Mouse (Mus musculus) liver, embryonic 14 days (tissue): ENCODE measurements around the gene Yif1b. TPM values are rescaled to one million over a fixed set of nuclear protein-coding genes. Genes with fewer than 3 reads are reported as not detected.

Experiments used
- polyA plus RNA-seq: library from polyadenylated mRNA; depleted of rRNA; stranded (reverse); fragments of >200 nt; gene quantifications from 2 replicates; pipeline ENCODE4 v1.2.3, GENCODE M21; 2012; rRNA removed

Gene Yif1b
- polyA plus RNA-seq = 20.9 and 23.8 TPM in 2 replicates

DNA sequence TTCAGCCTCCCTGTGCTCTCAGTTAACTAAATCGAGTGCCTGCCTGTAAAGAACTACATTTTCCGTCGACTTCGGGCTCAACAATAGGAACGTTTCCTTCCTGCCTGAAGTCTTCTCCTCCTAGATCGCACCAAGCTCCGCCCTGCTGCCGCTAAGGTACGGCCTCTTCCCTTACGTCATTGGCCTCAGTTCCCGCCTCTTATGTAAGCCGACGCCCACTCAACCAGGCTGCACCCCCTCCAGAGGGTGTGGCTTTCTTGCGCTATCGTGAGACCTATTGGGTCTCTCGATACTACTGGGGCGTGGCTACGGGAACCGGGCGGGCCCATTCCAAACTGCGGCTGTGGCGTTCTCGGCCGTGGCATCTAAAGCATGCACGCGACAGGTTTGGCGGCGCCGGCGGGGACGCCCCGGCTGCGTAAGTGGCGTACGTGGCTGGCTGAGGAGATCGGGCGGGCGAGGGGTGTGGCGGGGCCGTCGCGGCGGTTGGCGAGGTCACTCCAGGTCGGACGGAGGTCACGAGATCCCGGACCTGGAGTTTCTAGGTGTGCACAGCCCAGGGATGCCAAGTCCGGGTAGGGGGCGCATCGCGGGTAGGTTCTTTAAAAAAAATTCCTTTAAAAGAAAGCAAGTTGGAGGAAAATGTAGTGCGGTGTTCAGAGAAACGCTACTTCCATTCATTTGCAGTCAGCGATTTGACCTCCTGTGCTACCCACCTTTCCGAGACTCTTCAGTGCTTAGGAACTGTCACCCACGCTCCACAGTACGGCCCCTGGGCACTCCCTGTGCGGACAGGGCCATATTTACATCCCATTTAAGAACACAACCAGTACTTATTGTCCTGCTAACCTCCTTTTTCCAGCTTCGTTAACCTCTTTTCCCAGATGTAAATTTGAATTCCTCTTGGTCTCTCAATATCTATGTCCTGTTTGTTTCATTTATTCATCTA lies at the start of gene Yif1b:
TSS of gene Yif1b (plus strand) at position 311 of the 949 bp plus-strand sequence.

DNA sequence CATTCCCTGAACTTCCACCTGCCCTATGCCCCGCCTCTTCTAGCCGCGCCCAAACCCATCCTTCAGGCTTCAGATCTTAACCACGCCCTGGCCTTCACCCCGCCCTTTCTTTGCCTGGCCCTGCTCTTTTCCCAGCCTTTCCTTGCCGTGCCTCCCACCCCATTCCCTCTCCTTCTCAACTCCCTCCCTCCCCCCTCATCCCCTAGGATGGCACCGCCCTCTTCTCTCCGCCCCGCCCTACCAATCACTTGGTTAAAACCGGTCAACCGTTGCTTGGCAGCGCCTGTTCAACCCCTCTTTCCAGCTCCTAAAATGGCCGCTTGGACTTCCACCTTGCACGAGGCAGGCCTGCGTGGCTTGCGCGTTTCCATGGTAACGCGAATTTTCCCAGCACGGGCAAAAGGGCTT lies 24.4 kb upstream of the Yif1b start, which contains the start of gene Catsperg1:
TSS of gene Catsperg1 (minus strand) at position 361 of the 408 bp plus-strand sequence.

DNA sequence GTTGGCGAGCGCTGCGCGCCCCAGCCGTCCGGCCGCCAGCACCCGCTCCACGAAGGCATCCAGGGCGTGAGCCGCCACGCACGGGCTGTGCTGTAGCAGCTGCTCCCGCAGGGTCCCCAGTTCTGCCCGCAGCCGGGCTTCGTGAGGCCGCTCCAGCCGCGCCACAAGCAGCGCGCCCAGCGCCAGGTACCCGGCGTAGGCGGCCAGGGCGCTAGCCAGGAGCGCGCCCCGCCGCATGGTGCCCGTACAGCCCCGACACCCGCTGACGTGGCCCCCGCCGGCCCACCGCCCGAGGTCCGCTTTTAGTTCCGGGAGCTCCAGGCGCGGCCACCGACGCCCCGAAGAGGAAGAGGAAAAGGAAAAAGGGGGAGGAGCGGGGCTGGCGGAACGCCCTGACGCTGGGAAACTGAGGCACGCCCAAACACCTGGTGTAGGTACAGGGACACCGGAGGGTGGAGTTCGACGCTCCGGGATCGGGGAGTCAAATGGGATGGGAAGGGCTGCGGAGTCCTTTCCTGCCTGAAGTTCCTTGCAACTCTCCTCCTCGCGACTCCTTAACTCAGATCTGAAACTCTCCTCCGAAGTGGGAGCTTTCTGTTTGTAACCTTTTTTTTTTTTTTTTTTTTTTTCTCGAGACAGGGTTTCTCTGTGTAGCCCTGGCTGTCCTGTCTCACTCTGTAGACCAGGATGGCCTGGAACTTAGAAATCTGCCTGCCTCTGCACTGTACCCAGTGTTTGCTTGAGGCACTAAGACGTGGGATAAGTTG lies 5.7 kb upstream of the Yif1b start, which contains the start of gene Kcnk6:
TSS of gene Kcnk6 (minus strand) at position 269 of the 767 bp plus-strand sequence.

DNA sequence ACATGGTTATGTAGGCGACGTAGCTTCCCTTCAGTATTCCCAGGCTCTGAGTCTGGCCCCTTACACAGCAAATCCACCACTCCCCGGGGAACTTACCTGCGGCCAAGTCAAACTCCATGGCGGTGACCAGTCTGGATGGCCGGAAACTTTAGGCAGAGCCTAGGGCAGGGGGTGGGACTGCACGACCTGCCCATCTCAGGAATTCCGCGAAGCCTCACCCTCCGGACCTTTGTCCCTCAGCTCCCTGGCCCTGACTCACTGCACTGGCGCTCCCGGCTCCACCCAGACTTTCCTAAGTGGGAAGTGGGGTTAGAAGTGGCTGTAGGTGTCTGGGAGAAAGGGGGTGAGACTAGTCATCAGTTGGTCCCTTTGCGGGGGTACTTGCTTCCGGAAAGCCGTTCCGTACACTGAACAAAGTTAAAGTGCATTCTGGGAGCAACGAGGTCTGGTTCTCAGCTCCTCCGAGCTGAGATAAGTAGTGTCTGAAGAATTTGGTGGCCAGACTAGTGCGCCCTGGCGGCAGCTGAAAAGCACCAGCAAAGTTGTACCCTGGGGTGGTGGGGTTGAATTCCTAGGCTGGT lies 10.2 kb downstream of the Yif1b start, which contains the start of gene 2200002D01Rik:
TSS of gene 2200002D01Rik (minus strand) at position 206 of the 581 bp plus-strand sequence.

DNA sequence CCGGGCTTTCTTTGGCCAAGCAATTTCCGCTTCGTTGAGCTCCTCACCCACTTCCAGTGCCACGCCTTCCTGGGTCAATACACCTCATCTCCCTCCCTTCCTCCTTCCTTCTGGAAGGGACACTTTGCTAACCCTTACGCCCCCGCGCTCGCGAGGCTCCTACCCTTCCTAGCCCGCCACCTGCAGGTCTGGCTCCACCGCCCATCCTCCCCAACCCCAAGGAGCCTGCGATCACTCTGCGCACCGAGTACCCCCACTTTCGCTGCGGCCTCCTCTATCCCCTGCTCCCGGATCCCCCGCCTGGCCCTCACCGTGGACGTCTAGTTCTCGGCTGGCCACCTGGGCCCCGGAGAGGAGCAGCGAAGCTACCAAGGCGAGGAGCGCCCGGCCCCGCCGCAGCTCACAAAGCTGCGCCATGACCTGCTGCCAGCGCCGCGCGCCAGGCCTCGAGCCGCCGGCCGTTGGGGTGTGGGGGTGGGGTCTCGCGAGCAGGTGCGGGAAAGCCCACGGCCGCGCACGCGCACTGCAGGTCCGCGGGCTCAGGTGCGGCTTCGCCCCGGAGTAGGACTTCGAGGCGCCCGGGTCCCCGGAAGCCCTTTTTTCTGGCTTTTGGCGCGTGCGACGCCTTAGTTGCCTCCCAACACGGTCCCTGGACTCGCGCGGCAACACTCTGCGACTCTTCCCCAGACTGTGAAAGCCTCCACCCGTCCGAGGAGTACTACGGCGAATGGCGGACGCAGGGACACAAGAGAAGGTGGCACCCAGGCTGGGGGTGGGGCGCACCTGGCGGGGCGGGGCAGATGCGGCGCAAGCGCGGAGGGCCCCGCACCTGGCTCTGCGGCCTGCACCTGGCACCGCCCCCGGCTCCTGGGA lies 43.3 kb downstream of the Yif1b start, which contains the start of gene Spint2:
TSS of gene Spint2 (minus strand) at position 712 of the 873 bp plus-strand sequence.

DNA sequence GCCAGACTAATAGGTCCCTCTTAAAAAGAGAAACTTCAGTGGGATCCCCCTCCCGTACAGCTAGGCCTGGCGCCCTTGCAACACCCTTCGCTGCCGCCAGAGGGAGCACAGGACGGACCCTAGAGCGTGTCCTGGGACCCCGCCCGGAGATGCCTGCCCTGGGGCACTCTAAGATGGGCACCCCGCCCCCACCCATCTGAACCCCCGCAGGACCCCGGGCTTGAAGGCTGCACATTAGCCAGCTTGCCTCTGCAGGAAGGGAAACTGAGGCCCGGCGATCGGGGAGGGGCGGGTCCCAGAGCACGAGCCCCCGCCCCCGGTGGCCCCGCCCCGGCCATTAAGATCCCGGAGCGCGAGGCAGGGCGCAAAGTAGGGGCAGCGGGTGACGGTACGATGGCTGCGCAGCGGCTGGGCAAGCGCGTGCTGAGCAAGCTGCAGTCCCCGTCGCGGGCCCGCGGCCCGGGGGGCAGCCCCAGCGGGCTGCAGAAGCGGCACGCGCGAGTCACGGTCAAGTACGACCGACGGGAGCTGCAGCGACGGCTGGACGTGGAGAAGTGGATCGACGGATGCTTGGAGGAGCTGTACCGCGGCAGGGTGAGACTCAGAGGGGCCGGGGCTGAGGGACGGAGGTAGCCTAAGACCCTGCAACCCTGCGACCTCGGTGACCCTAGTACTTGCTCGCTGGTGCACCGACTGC lies 51.0 kb downstream of the Yif1b start, which contains the start of gene Ppp1r14a:
TSS of gene Ppp1r14a (plus strand) at position 367 of the 697 bp plus-strand sequence.

Other genes starting within 250 kb of the Yif1b start
- 0.07 and 0.53 TPM in 2 replicates for gene Ryr1, start 113.2 kb upstream of the Yif1b start, polyA plus RNA-seq
- gene Rasgrp4, start 103.5 kb upstream of the Yif1b start, polyA plus RNA-seq = 0.74 and 1.4 TPM in 2 replicates
- gene Fam98c, start 82.1 kb upstream of the Yif1b start, polyA plus RNA-seq = 4.9 and 5.1 TPM in 2 replicates
- 0.02 and 0.05 TPM in 2 replicates for gene Ggn, start 68.1 kb upstream of the Yif1b start, polyA plus RNA-seq
- 0.39 and 0.42 TPM in 2 replicates for gene Spred3, start 67.9 kb upstream of the Yif1b start, polyA plus RNA-seq
- 82.7 and 94.2 TPM in 2 replicates for gene Psmd8, start 57.6 kb upstream of the Yif1b start, polyA plus RNA-seq
- 0.36 and 0.51 TPM in 2 replicates for gene Catsperg1, start 24.3 kb upstream of the Yif1b start, polyA plus RNA-seq
- 1.8 and 2.2 TPM in 2 replicates for gene Kcnk6, start 5.8 kb upstream of the Yif1b start, polyA plus RNA-seq
- gene 2200002D01Rik, start 10.1 kb downstream of the Yif1b start, polyA plus RNA-seq = 1.2 and 2.4 TPM in 2 replicates
- gene Spint2, start 43.6 kb downstream of the Yif1b start, polyA plus RNA-seq = 13.2 and 15.3 TPM in 2 replicates
- 2.3 and 2.4 TPM in 2 replicates for gene Ppp1r14a, start 51.0 kb downstream of the Yif1b start, polyA plus RNA-seq
- 0.69 and 0.89 TPM in 2 replicates for gene Dpf1, start 65.6 kb downstream of the Yif1b start, polyA plus RNA-seq